Mouse (Mus musculus): ENCODE data around the gene Rpl10l. TPM values are rescaled to one million over a fixed set of nuclear protein-coding genes. Genes with fewer than 3 reads are reported as not detected.

The Rpl10l gene
- total RNA-seq (2022) = not detected

- DNase-seq (ENCODE audit: low spot score) = no peak
Observed at GRCm38 (mm10) chr12:66283991-66284622, at the start of gene Rpl10l. Gene Rpl10l, minus strand, starts transcription at chr12:66284401.

DNA sequence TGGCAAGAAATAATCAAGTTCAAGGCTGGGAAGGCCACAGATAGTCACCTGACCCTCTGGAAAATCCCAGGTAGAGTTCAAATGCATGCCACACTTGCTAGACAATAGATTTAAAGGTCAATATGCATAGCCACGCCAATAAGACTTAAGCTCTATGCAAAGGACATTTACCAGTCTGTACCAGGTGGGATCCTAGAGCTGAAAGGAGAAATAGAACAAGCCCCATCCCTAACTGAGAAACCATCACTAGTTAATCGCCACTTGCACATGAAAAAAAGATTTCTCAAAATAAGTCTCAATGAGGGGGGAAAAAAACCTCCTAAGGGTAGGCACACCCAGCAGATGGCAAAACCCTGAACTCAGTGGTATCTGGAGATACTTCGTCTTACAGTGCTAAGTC is 8.3 kb downstream of the Rpl10l start:
- DNase-seq (ENCODE audit: low spot score) = no peak

DNA sequence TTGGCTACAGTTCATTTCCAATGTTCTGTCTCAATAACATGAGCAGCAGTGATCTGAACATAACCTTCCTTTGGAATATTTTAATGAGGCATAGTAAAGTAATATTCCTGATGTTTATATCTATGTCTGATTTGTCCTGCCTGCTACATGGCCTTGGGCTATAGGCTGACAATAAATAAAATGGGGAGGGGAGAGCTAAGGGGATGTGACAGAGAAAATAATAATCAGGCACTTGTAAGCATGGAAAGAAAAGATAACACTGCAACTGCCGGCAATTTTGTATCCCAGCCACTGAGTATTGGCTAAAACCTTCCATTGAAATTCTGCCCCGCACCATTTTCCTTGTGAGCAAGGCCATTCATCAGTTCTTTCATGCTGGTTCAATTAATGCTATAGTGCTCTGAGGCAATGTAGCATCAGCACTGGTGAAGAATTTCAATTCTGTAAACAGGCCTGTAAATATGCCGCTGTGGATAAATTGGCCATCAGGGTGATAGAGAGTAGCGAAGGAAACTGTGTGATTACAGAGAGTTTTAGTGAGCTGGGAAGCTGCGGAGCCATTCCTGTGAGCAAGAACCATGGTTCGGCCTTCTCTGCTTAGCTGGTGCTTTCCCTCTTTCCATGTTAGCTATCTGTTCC is 38.6 kb downstream of the Rpl10l start:
- no peak for DNase-seq (ENCODE audit: low spot score)

DNA sequence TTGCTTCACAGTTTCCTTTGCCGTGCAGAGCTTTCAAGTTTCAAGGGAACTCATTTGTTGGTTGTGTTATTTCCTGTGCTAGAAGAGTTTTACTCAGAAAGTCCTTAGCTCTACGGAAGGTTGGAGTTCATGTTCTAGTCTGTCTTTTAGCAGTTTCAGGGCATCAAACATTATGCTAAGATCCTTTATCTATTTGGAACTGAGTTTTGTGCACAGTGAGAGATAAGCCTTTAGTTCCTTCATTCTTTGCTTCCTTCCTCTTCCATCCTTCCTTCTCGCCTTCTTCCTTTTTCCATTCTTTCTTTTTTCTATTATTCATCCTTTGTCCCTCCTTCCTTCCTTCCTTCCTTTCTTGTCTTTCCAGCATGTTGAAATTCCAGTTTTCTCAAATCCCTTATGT is 50.0 kb downstream of the Rpl10l start:
- DNase-seq (ENCODE audit: low spot score) = no peak
